Mouse (Mus musculus): ENCODE measurements around the gene F2r.

GRCm38 (mm10) chr13:95609088-95609420 is 9.2 kb downstream of the F2r start:
- TF ChIP-seq POLR2A (IDR thresholded peaks at IDR 0.05; ENCODE audit: insufficient read length, low read depth) (no peak), MYOD1 (IDR thresholded peaks at IDR 0.05; ENCODE audit: control insufficient read depth in 1 of 3, insufficient read length in 2 of 3, low read depth in 2 of 3) (no peak), CEBPB (IDR thresholded peaks at IDR 0.05; ENCODE audit: insufficient read depth, poor library complexity, severe bottlenecking) (no peak), TCF12 (IDR thresholded peaks at IDR 0.05; ENCODE audit: insufficient read depth, poor library complexity, severe bottlenecking) (no peak), POLR2AphosphoS2 (IDR thresholded peaks at IDR 0.05; ENCODE audit: insufficient read length, low read depth) (no peak), SRF (IDR thresholded peaks at IDR 0.05; ENCODE audit: control insufficient read depth, insufficient read length, low read depth) (no peak), E2F4 (IDR thresholded peaks at IDR 0.05; ENCODE audit: insufficient read depth) (no peak), USF1 (IDR thresholded peaks at IDR 0.05; ENCODE audit: low read depth) (no peak), MYOG (IDR thresholded peaks at IDR 0.05; ENCODE audit: control insufficient read depth in 1 of 3, insufficient read depth in 1 of 3, insufficient read length in 2 of 3, low read depth in 2 of 3) (no peak)

All from myocyte (in vitro differentiated cells).